ENCODE assay signal across 8 mouse cellular contexts in genomic region chr17:83896723-83897122, GRCm38 (mm10). TPM values are rescaled to one million over a fixed set of nuclear protein-coding genes. Genes with fewer than 3 reads are reported as not detected.
DNase-seq lines count a peak whose midpoint lies in the region; ATAC-seq lines count a peak whose summit lies in the region.

No protein-coding gene starts in this region.

- no peak overlapping the region for H3K9ac ChIP-seq in embryonic facial prominence, embryonic 14.5 days (ENCODE audit: low read depth, low read length)
- H3K9ac ChIP-seq in kidney, embryonic 16.5 days (replicated peaks; ENCODE audit: low read length) = no peak overlapping the region

- H3K9me3 ChIP-seq in embryonic facial prominence, embryonic 14.5 days (ENCODE audit: control insufficient read depth, low read length) = no peaks in the 10 kb centered on the region
- H3K9me3 ChIP-seq in kidney, embryonic 16.5 days (ENCODE audit: low read length) = no peaks in the 10 kb centered on the region

- WGBS in embryonic facial prominence, embryonic 14.5 days = 16% methylated on average over 10 of the region's 10 CpGs
- WGBS in kidney, embryonic 16.5 days = 37% methylated on average over 10 of the region's 10 CpGs

- DNase-seq in left cerebral cortex, postnatal 10 days (ENCODE audit: extremely low spot score in 1 of 2, low spot score in 2 of 2) = peak; percentile 53 to 65
- DNase-seq in left cerebral cortex, adult 9 months (ENCODE audit: low spot score in 2 of 2) = no peak
- peak; percentile 78 for DNase-seq in NIH3T3 (ENCODE audit: low read depth)
- DNase-seq in embryonic facial prominence, embryonic 14.5 days (ENCODE audit: low spot score) = peak; percentile 83
- peak; percentile 51 for DNase-seq in lung, postnatal 14 days
- DNase-seq in skeletal muscle tissue, adult 2 months (ENCODE audit: low read depth, low spot score) = peak; percentile 39
- no peak for DNase-seq in spleen, adult 18-20 months

- H3K27ac ChIP-seq in embryonic facial prominence, embryonic 14.5 days (replicated peaks; ENCODE audit: low read depth, low read length) = peak overlapping the region; percentile 41; the same call in 1 of the 2 replicates
- H3K27ac ChIP-seq in kidney, embryonic 16.5 days (ENCODE audit: low read length) = peak overlapping the region; percentile 46; the same call in 1 of the 2 replicates

- no peak overlapping the region for H3K4me3 ChIP-seq in embryonic facial prominence, embryonic 14.5 days (ENCODE audit: low read depth, low read length)
- H3K4me3 ChIP-seq in kidney, embryonic 16.5 days (ENCODE audit: low read length) = no peak overlapping the region

- no peak overlapping the region for H3K4me2 ChIP-seq in embryonic facial prominence, embryonic 14.5 days (ENCODE audit: low read depth, low read length)
- H3K4me2 ChIP-seq in kidney, embryonic 16.5 days (replicated peaks; ENCODE audit: low read depth, low read length) = no peak overlapping the region

- intact Hi-C loops in left cerebral cortex, postnatal 10 days (cut with DNase I) = no loop called here

- H3K4me1 ChIP-seq in embryonic facial prominence, embryonic 14.5 days (ENCODE audit: control insufficient read depth, insufficient read depth, low read length) = peaks cover 25% of the 10 kb centered on the region
- peaks cover 39% of the 10 kb centered on the region for H3K4me1 ChIP-seq in kidney, embryonic 16.5 days (ENCODE audit: insufficient read depth, low read length)

- H3K27me3 ChIP-seq in embryonic facial prominence, embryonic 14.5 days (replicated peaks; ENCODE audit: control insufficient read depth, insufficient read depth, low read length) = no peaks in the 10 kb centered on the region
- no peaks in the 10 kb centered on the region for H3K27me3 ChIP-seq in kidney, embryonic 16.5 days (ENCODE audit: insufficient read depth, low read length)

- no peaks in the 10 kb centered on the region for H3K36me3 ChIP-seq in embryonic facial prominence, embryonic 14.5 days (ENCODE audit: control insufficient read depth, insufficient read depth, low read length)
- H3K36me3 ChIP-seq in kidney, embryonic 16.5 days (ENCODE audit: insufficient read depth, low read length) = no peaks in the 10 kb centered on the region

- ATAC-seq in embryonic facial prominence, embryonic 14.5 days (ENCODE audit: low read depth) = peak; percentile 34
- 0 out of 2 replicates have a peak, but pooled peaks have one; percentile 14 for ATAC-seq in kidney, embryonic 16.5 days (ENCODE audit: low FRiP score, low TSS enrichment)

RNA-seq across cellular contexts. Expression of gene Haao, which starts 49.0 kb away (rescaled TPM):
- total RNA-seq in left cerebral cortex, postnatal 10 days (2021) = not detected
- 0.37 and 0.92 TPM in 2 replicates for polyA plus RNA-seq in embryonic facial prominence, embryonic 14.5 days (2014; fragmentation: Nextera tagmentation; extraction: Ambion mirVana)
- 2.9 and 3.4 TPM in 2 replicates for polyA plus RNA-seq in kidney, embryonic 16.5 days (2015; fragmentation: Nextera tagmentation; extraction: Ambion mirVana)

Comparison
In these comparisons a context has a peak if more than half of its experiments do, and no peak if none do; other contexts are left out.
1. DNase-seq: peak in left cerebral cortex, postnatal 10 days (2 of 2), NIH3T3 (single experiment), embryonic facial prominence, embryonic 14.5 days (single experiment), lung, postnatal 14 days (single experiment) and skeletal muscle tissue, adult 2 months (single experiment); none in left cerebral cortex, adult 9 months (0 of 2) and spleen, adult 18-20 months (0 of 2).